Mouse (Mus musculus) E14TG2a.4 (cell line): ENCODE results near the gene Slc16a12.

Source experiments
- CTCF ChIP-seq: conservative IDR thresholded peaks from 2 replicates; pipeline ENCODE4 v1.5.1; 2014; ENCODE audit warnings: low read length
- POU5F1 ChIP-seq: IDR thresholded peaks from 2 replicates; pipeline ENCODE4 v1.6.1; 2014; ENCODE audit warnings: low read length, borderline replicate concordance

DNA sequence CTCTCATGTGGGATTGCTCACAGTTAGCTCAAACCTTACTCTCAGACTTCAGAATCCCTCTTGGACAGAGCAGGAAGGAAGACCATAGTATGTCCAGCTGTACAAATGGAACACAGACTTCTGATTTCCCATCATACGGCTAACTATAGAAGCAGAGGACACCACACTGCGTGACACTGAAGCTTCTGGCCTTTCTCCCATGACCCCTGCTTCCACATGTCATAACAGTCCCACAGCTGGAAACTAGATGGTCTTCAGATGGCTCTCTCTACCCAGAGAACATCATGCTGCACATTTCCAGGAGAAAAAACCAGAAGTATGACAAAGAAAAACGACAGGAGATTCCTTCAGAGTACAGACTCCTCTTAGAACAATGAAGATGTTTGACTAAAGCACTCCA lies 14.1 kb downstream of the Slc16a12 start:
- TF ChIP-seq CTCF (no peak), POU5F1 (no peak)
